Mouse (Mus musculus): Measurements from ENCODE around the gene Rnf225.

Gene Rnf225

GRCm38 (mm10) chr7:12980291-12980690 lies 53.1 kb downstream of the Rnf225 start:
- no peak for DNase-seq (ENCODE audit: low spot score)

Data from adipocyte (in vitro differentiated cells).